Mouse (Mus musculus) small intestine, adult 2 months (tissue): ENCODE measurements at regions not wholly inside any gene's neighbourhood (a gene's known extent, or its start where the extent isn't known, plus 50 kb on each side); places are given as distances from the start of the nearest gene placed in this dataset.

ENCODE experiments used
- CTCF ChIP-seq: fragments of 200-500 bp; IDR thresholded peaks from 2 replicates; pipeline ENCODE4 v1.5.1; 2012; ENCODE audit warnings: low read depth, mild to moderate bottlenecking, control low read depth, inconsistent platforms, low read length, moderate library complexity, mixed read lengths; ENCODE audit not compliant: insufficient replicate concordance, insufficient read length; ENCODE audit errors: extremely low read depth
- POLR2A ChIP-seq: fragments of 200-500 bp; IDR thresholded peaks from 2 replicates; pipeline ENCODE4 v1.6.1; 2012; ENCODE audit warnings: low read depth, mild to moderate bottlenecking, control low read depth, inconsistent platforms, low read length, moderate library complexity

DNA sequence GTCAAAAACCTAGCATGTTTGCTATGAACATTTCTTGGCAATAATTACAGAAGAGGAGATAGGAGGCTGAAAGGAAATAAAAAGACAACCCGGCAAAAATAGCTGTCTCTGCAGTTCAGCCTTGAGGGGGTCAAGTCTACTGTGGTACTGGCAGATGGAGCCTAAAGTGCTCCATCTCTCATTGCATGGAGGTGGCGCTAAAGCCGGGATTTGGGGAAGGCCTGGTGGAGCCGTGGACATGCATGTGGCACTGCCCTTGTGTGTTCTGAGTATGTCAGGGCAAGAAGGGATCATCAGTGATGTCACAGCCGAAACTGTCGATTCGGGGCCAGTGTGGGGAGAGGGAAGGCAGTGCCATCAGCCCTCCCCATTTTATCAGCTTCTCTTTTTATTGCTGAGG lies 161.3 kb upstream of the 9630041A04Rik start:
- TF ChIP-seq CTCF = no peak
- no peak for TF ChIP-seq POLR2A
